Mouse (Mus musculus): ENCODE measurements at regions not wholly inside any gene's neighbourhood (a gene's known extent, or its start where the extent isn't known, plus 50 kb on each side); places are given as distances from the start of the nearest gene placed in this dataset.

DNA sequence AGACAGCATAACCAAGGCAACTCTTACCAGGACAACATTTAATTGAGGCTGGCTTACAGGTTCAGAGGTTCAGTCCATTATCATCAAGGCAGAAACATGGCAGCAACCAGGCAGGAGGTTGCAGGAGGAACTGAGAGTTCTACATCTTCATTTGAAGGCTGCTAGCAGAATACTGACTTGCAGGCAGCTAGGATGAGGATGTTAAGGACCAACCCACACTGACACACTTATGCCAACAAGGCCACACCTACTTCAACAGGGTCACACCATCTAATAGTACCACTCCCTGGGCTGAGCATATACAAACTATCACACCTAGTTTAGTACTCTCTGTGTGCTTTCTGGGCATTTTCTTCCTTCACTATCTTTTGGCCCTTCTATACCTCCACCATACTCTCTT is 131.8 kb downstream of the Phf3 start:
- TF ChIP-seq CTCF (conservative IDR thresholded peaks at IDR 0.05 in 1 of 2, IDR thresholded peaks at IDR 0.05 in 1 of 2; ENCODE audit: low read depth in 2 of 2, low read length in 2 of 2) (no peak), POLR2A (IDR thresholded peaks at IDR 0.05; ENCODE audit: low read depth, low read length) (no peak), NRF1 (IDR thresholded peaks at IDR 0.05; ENCODE audit: low read depth, low read length) (no peak), POLR2AphosphoS2 (IDR thresholded peaks at IDR 0.05; ENCODE audit: low read depth, low read length) (no peak), MAX (IDR thresholded peaks at IDR 0.05; ENCODE audit: low read length) (no peak), ELF1 (IDR thresholded peaks at IDR 0.05; ENCODE audit: low read depth, low read length) (no peak), ZMIZ1 (IDR thresholded peaks at IDR 0.05; ENCODE audit: low read depth, low read length) (no peak), CHD2 (IDR thresholded peaks at IDR 0.05; ENCODE audit: low read length) (no peak), TCF12 (IDR thresholded peaks at IDR 0.05; ENCODE audit: low read depth, low read length) (no peak), USF1 (IDR thresholded peaks at IDR 0.05; ENCODE audit: low read depth, low read length) (no peak), EP300 (IDR thresholded peaks at IDR 0.05; ENCODE audit: low read length) (no peak), MAZ (IDR thresholded peaks at IDR 0.05; ENCODE audit: low read depth, low read length) (no peak)
